Mouse (Mus musculus) urinary bladder, postnatal 14 days (tissue): Measurements from ENCODE around the gene Smg9.

ENCODE experiments used
- DNase-seq: peaks from one replicate; pipeline ENCODE4 v3.0.0; 2021; ENCODE audit warnings: low spot score

Smg9 gene

DNA sequence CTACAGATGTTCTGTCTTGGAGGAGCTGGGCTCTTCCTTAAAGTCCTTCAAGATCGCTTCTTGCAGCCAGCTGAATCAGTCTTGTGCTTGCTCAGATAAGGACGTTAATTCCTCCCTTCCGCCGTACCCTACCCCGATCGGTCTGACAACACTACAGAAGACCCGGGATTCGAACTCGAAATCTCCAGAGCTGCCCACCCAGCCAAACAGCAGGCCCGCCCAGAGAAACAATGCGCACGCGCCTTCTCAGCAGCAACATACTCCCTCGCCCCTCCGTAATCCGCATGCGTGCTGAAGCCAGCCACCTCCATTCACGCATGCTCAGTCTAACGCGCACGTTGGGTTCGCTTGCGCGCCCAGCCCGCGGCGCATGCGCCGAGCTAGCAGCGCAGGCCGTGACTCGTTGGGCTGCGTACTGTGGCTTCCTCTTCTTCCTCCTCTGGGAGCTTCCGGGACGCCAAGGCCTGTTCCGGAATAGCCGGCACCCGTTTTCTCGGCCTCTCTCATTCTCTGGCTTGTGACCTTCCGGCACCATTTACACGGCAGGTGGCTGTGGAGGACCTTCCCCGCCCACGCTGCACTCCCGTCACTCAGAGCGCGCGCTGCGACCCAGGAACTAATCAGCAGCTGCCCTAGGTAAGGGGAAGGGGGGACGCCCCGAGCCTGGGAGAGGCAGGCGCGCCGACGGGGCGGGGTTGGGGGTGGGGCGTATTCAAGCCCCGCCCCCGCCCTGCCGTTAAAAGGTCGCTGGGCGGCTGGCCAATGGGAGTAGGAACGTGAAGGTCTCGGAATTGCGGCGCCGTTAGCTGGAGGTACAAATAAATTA, at the start of gene Smg9:
Gene Smg9 (plus strand): TSS at position 364 of the 826 bp plus-strand sequence.
- peak; percentile 98 for DNase-seq

- DNase-seq: no peak
Observed at GRCm38 (mm10) chr7:24355646-24356045, 43.8 kb upstream of the Smg9 start.

DNA sequence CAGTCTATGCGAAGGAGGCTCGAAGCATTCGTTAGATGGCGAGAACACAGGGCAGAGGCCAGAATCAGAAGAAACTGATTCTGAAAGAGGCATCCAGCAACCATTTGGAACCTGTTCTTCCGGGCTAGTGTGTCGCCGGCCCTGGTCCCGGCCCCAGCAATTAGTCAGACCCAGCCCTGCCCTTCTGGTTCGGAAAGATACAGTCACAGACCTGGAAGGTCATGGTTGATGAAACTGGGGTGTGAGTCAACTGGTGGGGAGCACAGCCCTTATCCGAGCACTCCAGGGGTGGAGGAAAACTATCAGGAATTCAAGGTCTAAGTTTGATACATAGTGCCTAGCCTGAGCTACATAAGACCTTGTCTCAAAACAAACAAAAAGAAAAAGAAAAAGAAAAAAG, 43.3 kb upstream of the Smg9 start:
- DNase-seq: no peak

- DNase-seq: no peak
Observed at GRCm38 (mm10) chr7:24357899-24358298, 41.5 kb upstream of the Smg9 start.

GRCm38 (mm10) chr7:24359269-24359668, 40.1 kb upstream of the Smg9 start:
- no peak for DNase-seq

- no peak for DNase-seq
Observed at GRCm38 (mm10) chr7:24361001-24361400, 38.4 kb upstream of the Smg9 start.

GRCm38 (mm10) chr7:24363228-24363627, 36.2 kb upstream of the Smg9 start:
- peak; percentile 50 for DNase-seq

- peak; percentile 90 for DNase-seq
Observed at GRCm38 (mm10) chr7:24364827-24365226, 34.6 kb upstream of the Smg9 start.

GRCm38 (mm10) chr7:24365258-24366014, 34.0 kb upstream of the Smg9 start:
- no peak for DNase-seq

DNA sequence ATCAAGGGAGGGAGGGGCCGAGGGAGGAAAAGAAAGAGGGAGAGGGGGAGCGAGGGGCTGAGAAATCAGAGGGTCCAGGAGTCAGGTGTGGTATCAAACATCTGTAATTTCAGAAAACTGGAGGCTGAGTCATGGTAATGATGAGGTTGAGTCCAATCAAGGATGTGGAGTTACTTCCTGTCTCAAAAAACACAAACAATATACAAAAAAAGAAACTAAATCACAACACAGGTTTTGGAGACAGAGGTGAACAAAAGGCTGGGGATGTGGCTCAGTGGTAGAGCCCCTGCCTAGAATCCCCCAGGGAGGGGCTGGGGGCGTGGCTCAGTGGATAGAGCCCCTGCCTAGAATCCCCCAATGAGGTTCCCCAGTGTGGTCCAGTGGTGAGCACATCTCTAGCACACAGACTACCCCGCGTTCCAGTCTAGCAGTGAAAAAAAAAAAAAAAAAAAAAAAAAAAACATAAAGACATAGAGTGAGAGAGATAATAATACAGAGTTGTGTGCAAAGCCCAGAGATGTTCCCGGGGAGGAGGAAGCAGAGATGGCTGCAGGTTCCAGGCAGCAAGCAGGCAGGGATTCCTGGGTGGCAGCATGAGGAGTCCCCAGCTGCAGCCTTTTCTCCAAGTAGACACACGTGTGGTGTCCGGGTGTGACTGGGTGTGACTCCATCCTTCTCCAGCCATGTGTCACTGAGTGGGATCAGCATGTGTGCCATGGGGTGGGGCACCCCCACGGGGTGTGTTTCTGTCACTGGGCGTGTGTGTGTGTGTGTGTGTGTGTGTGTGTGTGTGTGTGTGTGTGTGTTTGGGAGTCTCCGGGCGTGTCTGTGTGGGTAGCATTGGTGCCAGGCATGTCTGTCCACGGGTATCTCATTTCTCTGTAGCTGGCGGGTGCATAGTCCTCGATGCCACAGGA, 32.4 kb upstream of the Smg9 start:
- no peak for DNase-seq

DNA sequence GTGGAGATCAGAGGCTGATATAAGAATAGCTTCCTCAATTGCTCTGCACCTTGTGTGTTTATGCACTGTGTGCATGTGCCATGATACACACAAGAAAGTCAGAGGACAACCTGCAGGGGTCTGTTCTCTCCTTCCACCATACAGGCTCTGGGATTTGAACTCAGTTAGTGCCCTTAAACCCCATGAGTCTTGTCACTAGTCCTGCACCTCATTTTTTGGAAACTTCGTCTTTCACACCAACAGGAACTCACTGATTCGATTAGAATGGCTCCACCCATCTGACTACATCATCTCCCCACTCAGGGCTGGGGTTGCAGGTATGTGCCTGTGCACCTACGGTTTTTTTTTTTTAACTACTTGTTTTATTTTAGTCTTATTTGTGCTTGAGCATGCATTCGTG, 31.2 kb upstream of the Smg9 start:
- DNase-seq: no peak

DNA sequence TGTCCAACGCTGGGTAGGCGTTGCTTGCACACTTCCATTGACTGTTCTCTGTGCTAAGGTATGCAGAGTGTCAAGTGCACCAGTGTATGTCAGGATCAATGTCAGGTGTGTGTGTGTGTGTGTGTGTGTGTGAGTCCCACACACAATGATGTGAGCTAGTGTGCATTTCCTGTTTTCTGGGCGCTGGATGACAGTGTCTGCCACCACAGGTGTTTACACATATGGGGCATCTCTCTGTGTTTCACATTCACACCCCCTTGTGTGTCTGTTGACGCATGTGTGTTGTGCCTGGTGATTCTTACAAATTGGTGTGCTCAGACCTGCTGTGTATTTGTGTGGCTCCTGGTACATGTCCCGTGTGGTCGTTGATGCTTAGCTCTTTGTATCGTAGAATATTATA, 30.5 kb upstream of the Smg9 start:
- DNase-seq: no peak

DNA sequence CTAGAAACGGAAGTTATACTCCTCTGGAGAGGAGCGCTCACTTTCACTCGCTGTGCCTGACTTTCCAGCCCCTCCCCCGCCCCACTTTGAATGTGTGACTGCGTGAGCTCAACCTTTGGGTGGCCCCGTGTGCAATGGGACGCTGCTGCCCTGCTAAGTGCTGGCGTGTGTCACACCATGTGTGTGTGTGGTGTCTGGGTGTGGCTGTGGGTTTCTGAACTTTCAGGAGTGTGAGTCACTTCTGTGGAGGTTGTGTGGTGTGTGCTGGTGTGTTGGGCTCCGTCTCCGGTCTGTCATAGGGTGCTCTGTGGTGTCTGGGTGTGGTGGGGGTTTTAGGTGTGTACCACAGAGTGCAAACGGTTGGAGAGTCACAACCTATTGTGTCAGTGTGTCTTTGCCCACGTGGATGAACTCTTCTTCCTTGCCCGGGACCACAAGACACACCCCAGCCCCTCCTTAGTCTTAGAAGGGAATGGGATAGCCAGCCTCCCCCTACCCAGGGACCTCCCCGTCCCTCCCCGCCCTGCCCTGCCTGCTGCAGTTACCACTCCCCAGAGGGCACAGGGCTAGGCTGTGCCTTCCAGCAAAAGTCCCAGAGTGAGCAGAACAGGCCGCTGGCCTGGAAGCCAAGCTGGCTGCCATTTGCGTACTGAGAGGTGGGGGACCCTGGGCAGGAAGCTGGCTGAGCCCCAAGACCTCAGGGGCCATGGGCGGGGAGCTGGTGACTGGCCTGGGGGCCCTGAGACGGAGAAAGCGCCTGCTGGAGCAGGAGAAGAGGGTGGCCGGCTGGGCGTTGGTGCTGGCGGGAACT, 29.5 kb upstream of the Smg9 start, which contains the start of gene Kcnn4:
Gene Kcnn4 (plus strand): TSS at position 533 of the 811 bp plus-strand sequence.
- no peak for DNase-seq

GRCm38 (mm10) chr7:24371012-24371808, 28.2 kb upstream of the Smg9 start:
- no peak for DNase-seq

DNA sequence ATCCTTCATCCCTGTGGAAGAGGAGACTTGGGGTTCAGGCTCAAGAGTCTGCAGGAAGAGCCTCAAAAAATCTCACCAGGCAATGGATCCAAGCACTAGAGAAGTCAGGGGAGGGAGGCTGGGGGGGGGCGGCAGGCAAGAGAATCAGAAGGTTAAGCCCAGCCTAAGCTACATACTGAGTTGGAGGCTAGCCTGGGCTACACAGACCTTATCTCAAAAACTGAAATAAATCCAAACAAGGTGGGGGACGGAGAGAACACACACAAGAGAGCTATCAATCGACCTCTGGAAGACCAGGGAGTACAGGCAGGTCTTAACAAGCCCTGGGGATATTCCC, 27.6 kb upstream of the Smg9 start:
- DNase-seq: no peak

GRCm38 (mm10) chr7:24372300-24372699, 27.1 kb upstream of the Smg9 start:
- peak; percentile 75 for DNase-seq

- no peak for DNase-seq
Observed at GRCm38 (mm10) chr7:24372786-24373185, 26.6 kb upstream of the Smg9 start.

GRCm38 (mm10) chr7:24373538-24374379, 25.7 kb upstream of the Smg9 start:
- peak; percentile 62 for DNase-seq

DNA sequence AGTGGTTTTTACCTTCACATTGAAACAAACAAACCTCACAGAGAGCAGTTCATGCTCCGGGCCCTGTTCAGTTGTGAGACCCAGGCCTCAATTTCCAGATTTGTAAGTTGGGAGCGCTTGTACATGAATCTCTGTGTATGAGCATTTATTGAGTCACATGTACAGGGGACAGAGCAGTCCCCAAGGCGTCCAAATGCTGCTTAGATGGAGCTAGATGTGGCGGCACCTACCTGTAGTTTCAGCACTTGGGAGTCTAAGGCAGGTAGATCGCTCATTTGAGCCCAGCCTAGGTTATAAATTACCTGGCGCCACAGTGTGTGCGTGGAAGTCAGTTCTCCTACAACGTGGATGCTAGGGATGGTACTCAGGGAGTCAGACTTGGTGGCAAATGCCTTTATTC, 23.0 kb upstream of the Smg9 start:
- no peak for DNase-seq
